Mouse (Mus musculus): ENCODE measurements around the gene Zfp266. TPM values are rescaled to one million over a fixed set of nuclear protein-coding genes. Genes with fewer than 3 reads are reported as not detected.

Gene Zfp266
- total and polyA plus RNA-seq, 2 experiments from 2014 or later: 51.4 to 83.3 TPM

GRCm38 (mm10) chr9:20544070-20544821 lies 23.0 kb upstream of the Zfp266 start:
- no peaks in the 10 kb centered on the region for H3K4me1 ChIP-seq (ENCODE audit: insufficient read depth, low read length)
- H3K4me2 ChIP-seq (ENCODE audit: low read depth, low read length): peak overlapping the region; percentile 75
- peak overlapping the region; percentile 42 for H3K4me3 ChIP-seq (ENCODE audit: low read length)
- H3K27ac ChIP-seq: peak overlapping the region; percentile 88
- DNase-seq (ENCODE audit: low spot score) (peak; percentile 93), ATAC-seq (peak; percentile 97)
- peak; percentile 51 for TF ChIP-seq CTCF (IDR thresholded peaks at IDR 0.05; ENCODE audit: low read depth)
- no peaks in the 10 kb centered on the region for H3K9me3 ChIP-seq (ENCODE audit: low read length)
- H3K36me3 ChIP-seq (ENCODE audit: insufficient read depth, low read length): no peaks in the 10 kb centered on the region
- 2% methylated on average over 42 of the region's 43 CpGs for WGBS
- no peaks in the 10 kb centered on the region for H3K27me3 ChIP-seq (ENCODE audit: insufficient read depth, low read length)
- H3K9ac ChIP-seq (replicated peaks; ENCODE audit: low read length): peak overlapping the region; percentile 68

GRCm38 (mm10) chr9:20543496-20543895 lies 22.3 kb upstream of the Zfp266 start:
- ATAC-seq: no peak
- H3K4me1 ChIP-seq (ENCODE audit: insufficient read depth, low read length): no peaks in the 10 kb centered on the region
- H3K4me3 ChIP-seq (ENCODE audit: low read length): no peak overlapping the region
- no peaks in the 10 kb centered on the region for H3K27me3 ChIP-seq (ENCODE audit: insufficient read depth, low read length)
- no peak for TF ChIP-seq CTCF (IDR thresholded peaks at IDR 0.05; ENCODE audit: low read depth)
- H3K36me3 ChIP-seq (ENCODE audit: insufficient read depth, low read length): no peaks in the 10 kb centered on the region
- H3K9ac ChIP-seq (replicated peaks; ENCODE audit: low read length): no peak overlapping the region
- H3K27ac ChIP-seq: peak overlapping the region; percentile 88; the same call in 1 of the 2 replicates
- no peak for DNase-seq (ENCODE audit: low spot score)
- no peaks in the 10 kb centered on the region for H3K9me3 ChIP-seq (ENCODE audit: low read length)
- WGBS: 24% methylated on average over 6 of the region's 6 CpGs
- H3K4me2 ChIP-seq (ENCODE audit: low read depth, low read length): peak overlapping the region; percentile 75; the same call in 1 of the 2 replicates

- Histone ChIP-seq H3K9me3 (ENCODE audit: low read length) (no peaks in the 10 kb centered on the region), H3K4me1 (ENCODE audit: insufficient read depth, low read length) (no peaks in the 10 kb centered on the region), H3K27me3 (ENCODE audit: insufficient read depth, low read length) (no peaks in the 10 kb centered on the region), H3K4me3 (ENCODE audit: low read length) (no peak overlapping the region), H3K27ac (no peak overlapping the region), H3K4me2 (ENCODE audit: low read depth, low read length) (no peak overlapping the region), H3K36me3 (ENCODE audit: insufficient read depth, low read length) (no peaks in the 10 kb centered on the region), H3K9ac (replicated peaks; ENCODE audit: low read length) (no peak overlapping the region)
- WGBS: 79% methylated on average over 2 of the region's 2 CpGs
- no peak for TF ChIP-seq CTCF (IDR thresholded peaks at IDR 0.05; ENCODE audit: low read depth)
- no peak for DNase-seq (ENCODE audit: low spot score)
- ATAC-seq: no peak
These were observed 15.4 kb upstream of the Zfp266 start for GRCm38 (mm10) chr9:20536598-20536997.

- 78% methylated on average over 8 of the region's 8 CpGs for WGBS
These were observed 13.2 kb upstream of the Zfp266 start for GRCm38 (mm10) chr9:20534326-20534926.

GRCm38 (mm10) chr9:20520531-20521210 lies 546 bp downstream of the Zfp266 start:
- H3K9me3 ChIP-seq (ENCODE audit: low read length): no peaks in the 10 kb centered on the region
- WGBS: under 1% methylated on average over 17 of the region's 17 CpGs
- TF ChIP-seq CTCF (IDR thresholded peaks at IDR 0.05; ENCODE audit: low read depth): no peak

More at GRCm38 (mm10) chr9:20534326-20534926, 13.2 kb upstream of the Zfp266 start:
- ATAC-seq (peak; percentile 70; the same call in 1 of the 2 replicates), DNase-seq (ENCODE audit: low spot score) (peak; percentile 15)
- Histone ChIP-seq H3K4me1 (ENCODE audit: insufficient read depth, low read length) (no peaks in the 10 kb centered on the region), H3K9ac (replicated peaks; ENCODE audit: low read length) (no peak overlapping the region), H3K9me3 (ENCODE audit: low read length) (no peaks in the 10 kb centered on the region), H3K27me3 (ENCODE audit: insufficient read depth, low read length) (no peaks in the 10 kb centered on the region), H3K4me2 (ENCODE audit: low read depth, low read length) (no peak overlapping the region), H3K4me3 (ENCODE audit: low read length) (no peak overlapping the region), H3K27ac (no peak overlapping the region), H3K36me3 (ENCODE audit: insufficient read depth, low read length) (no peaks in the 10 kb centered on the region)
- TF ChIP-seq CTCF (IDR thresholded peaks at IDR 0.05; ENCODE audit: low read depth): no peak

GRCm38 (mm10) chr9:20519949-20520348 lies 1.3 kb downstream of the Zfp266 start:
- ATAC-seq: no peak
- Histone ChIP-seq H3K27me3 (ENCODE audit: insufficient read depth, low read length) (no peaks in the 10 kb centered on the region), H3K4me2 (ENCODE audit: low read depth, low read length) (peak overlapping the region; percentile 88), H3K4me3 (ENCODE audit: low read length) (peak overlapping the region; percentile 87), H3K27ac (no peak overlapping the region), H3K9ac (replicated peaks; ENCODE audit: low read length) (peak overlapping the region; percentile 43; the same call in 1 of the 2 replicates), H3K4me1 (ENCODE audit: insufficient read depth, low read length) (peaks cover 17% of the 10 kb centered on the region), H3K9me3 (ENCODE audit: low read length) (no peaks in the 10 kb centered on the region), H3K36me3 (ENCODE audit: insufficient read depth, low read length) (no peaks in the 10 kb centered on the region; the same call in 1 of the 2 replicates)
- DNase-seq (ENCODE audit: low spot score): no peak
- no peak for TF ChIP-seq CTCF (IDR thresholded peaks at IDR 0.05; ENCODE audit: low read depth)
- WGBS: 8% methylated on average over 4 of the region's 4 CpGs

More at GRCm38 (mm10) chr9:20520531-20521210, 546 bp downstream of the Zfp266 start:
- DNase-seq (ENCODE audit: low spot score) (peak; percentile 22), ATAC-seq (no peak)
- H3K4me2 ChIP-seq (ENCODE audit: low read depth, low read length): peak overlapping the region; percentile 88
- H3K4me1 ChIP-seq (ENCODE audit: insufficient read depth, low read length): peaks cover 17% of the 10 kb centered on the region
- peak overlapping the region; percentile 87 for H3K4me3 ChIP-seq (ENCODE audit: low read length)
- peak overlapping the region; percentile 94 for H3K9ac ChIP-seq (replicated peaks; ENCODE audit: low read length)
- H3K27ac ChIP-seq: peak overlapping the region; percentile 97
- H3K27me3 ChIP-seq (ENCODE audit: insufficient read depth, low read length): no peaks in the 10 kb centered on the region
- H3K36me3 ChIP-seq (ENCODE audit: insufficient read depth, low read length): no peaks in the 10 kb centered on the region
